Mouse (Mus musculus): ENCODE results near the gene AF366264. TPM values are rescaled to one million over a fixed set of nuclear protein-coding genes. Genes with fewer than 3 reads are reported as not detected.
"Not testable (repeated sequence)": the region's sequence is repeated elsewhere in the genome, so short reads cannot be mapped to it uniquely, and the experiment has no call there.

The AF366264 gene
- not detected in 2 replicates for polyA plus RNA-seq (2014; fragmentation: Nextera tagmentation; extraction: Ambion mirVana)

DNA sequence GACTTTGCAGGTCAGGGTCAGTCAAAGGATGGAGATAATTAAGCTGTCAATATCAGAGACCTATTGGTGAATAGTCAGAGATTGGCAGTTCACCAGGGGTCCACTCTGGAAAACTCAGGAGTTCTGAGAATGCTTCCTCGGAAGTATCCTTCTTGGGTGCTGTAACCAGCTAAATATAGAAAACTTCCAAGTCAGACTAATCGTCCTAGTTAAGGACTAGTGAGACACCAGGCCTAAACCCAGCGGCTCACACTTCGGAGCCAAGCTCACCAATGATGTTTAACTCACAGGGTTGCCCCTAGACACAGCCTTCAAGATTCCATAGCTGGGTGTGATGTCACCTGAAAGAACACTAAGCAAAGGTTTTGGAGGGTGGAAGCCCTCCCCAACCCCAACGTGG, at the start of gene AF366264:
AF366264 (minus strand) TSS at position 101 of the 400 bp plus-strand sequence.
- not testable (repeated sequence) for H3K9ac ChIP-seq (ENCODE audit: low read length); H3K27me3 ChIP-seq (ENCODE audit: control insufficient read depth, insufficient read depth, low read length); H3K4me1 ChIP-seq (ENCODE audit: control insufficient read depth, insufficient read depth, low read length); H3K9me3 ChIP-seq (ENCODE audit: control insufficient read depth, low read length); H3K27ac ChIP-seq (replicated peaks; ENCODE audit: low read depth, low read length); H3K4me3 ChIP-seq (ENCODE audit: low read depth, low read length); DNase-seq (ENCODE audit: low spot score); H3K36me3 ChIP-seq (ENCODE audit: control insufficient read depth, insufficient read depth, low read length); H3K4me2 ChIP-seq (ENCODE audit: low read depth, severe bottlenecking); ATAC-seq (ENCODE audit: insufficient number of reproducible peaks, low FRiP score, low TSS enrichment, low read depth)
- 86% methylated on average over 5 of the region's 5 CpGs for WGBS

DNA sequence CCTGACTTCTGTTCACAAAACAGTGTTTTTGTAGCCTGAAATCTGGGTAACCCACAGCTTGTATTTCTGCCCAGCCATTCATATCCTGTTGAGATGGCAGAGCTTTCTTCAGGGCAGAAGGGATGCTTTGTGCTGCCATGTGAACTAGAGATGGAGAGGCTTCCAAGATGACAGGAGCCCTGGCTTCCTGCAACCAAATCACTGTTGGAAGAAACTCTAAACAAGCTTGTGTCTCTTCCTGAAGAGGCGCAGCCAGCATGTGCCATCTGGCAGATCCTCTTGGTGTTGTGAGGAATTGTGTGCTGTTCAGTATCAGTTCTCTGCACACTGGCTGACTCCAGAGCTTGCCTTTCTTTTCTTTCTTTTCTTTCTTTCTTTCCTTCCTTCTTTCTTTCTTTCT, 5.1 kb upstream of the AF366264 start:
- not testable (repeated sequence) for DNase-seq (ENCODE audit: low spot score); H3K4me3 ChIP-seq (ENCODE audit: low read depth, low read length); H3K9ac ChIP-seq (ENCODE audit: low read length); H3K9me3 ChIP-seq (ENCODE audit: control insufficient read depth, low read length); H3K36me3 ChIP-seq (ENCODE audit: control insufficient read depth, insufficient read depth, low read length); H3K4me1 ChIP-seq (ENCODE audit: control insufficient read depth, insufficient read depth, low read length); H3K4me2 ChIP-seq (ENCODE audit: low read depth, severe bottlenecking); H3K27ac ChIP-seq (replicated peaks; ENCODE audit: low read depth, low read length); H3K27me3 ChIP-seq (ENCODE audit: control insufficient read depth, insufficient read depth, low read length); ATAC-seq (ENCODE audit: insufficient number of reproducible peaks, low FRiP score, low TSS enrichment, low read depth)
- 89% methylated on average over 1 of the region's 1 CpGs for WGBS

DNA sequence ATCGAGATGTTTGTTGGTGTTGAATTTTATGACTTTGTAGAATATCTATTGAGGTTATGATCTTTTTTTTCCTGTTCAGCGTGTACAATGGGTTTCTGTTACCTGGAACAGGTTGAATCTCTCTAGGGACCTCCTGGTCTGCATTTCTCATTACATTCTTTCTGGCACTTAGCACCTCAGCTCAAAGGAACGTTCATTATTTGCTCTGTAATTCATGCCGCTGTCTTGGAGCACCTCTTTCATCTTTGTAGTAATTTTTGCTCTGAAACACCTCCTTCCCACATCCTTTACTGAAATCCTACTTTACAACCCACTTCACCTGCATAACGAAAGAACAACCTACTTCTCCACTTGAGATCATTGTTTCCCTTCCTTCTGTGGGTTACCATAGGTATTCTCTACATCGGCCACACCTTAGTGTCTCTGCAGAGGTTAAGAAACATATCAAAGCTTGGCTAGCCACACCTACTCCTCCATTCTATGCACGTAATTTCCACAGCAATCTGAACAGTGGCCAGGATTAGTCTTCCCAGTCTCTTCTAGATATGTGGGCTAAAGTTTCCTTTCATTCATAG, 9.5 kb downstream of the AF366264 start:
- no peak for DNase-seq (ENCODE audit: low spot score)
- no peak overlapping the region for H3K9ac ChIP-seq (ENCODE audit: low read length)
- ATAC-seq (ENCODE audit: insufficient number of reproducible peaks, low FRiP score, low TSS enrichment, low read depth) = no peak
- H3K36me3 ChIP-seq (ENCODE audit: control insufficient read depth, insufficient read depth, low read length) = no peaks in the 10 kb centered on the region
- no peak overlapping the region for H3K4me3 ChIP-seq (ENCODE audit: low read depth, low read length)
- H3K27ac ChIP-seq (replicated peaks; ENCODE audit: low read depth, low read length) = no peak overlapping the region
- H3K27me3 ChIP-seq (ENCODE audit: control insufficient read depth, insufficient read depth, low read length) = no peaks in the 10 kb centered on the region
- H3K4me2 ChIP-seq (ENCODE audit: low read depth, severe bottlenecking) = no peak overlapping the region
- WGBS = 76% methylated on average over 7 of the region's 7 CpGs
- H3K9me3 ChIP-seq (ENCODE audit: control insufficient read depth, low read length) = no peaks in the 10 kb centered on the region
- H3K4me1 ChIP-seq (ENCODE audit: control insufficient read depth, insufficient read depth, low read length) = no peaks in the 10 kb centered on the region

DNA sequence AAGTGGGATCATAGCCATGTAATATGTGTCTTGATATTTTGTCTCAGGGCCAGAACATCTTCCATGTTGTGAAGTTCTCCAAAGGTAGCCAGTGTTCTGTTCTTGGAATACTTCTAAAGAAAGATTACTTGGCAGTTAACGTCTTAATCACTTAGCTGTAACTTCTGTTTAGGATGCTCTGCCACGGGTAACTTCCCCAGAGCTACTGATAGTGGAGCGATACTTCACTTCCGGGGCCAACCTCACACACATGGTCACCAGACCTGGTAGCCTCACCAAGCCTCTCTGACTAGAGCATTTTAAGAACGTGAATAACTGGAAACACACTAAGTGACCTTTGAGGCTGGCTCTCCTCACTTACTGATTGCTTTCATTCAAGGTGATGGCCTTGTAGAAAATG, 38.6 kb downstream of the AF366264 start:
- H3K4me3 ChIP-seq (ENCODE audit: low read depth, low read length) = no peak overlapping the region
- no peaks in the 10 kb centered on the region for H3K4me1 ChIP-seq (ENCODE audit: control insufficient read depth, insufficient read depth, low read length)
- no peak overlapping the region for H3K27ac ChIP-seq (replicated peaks; ENCODE audit: low read depth, low read length)
- no peak overlapping the region for H3K9ac ChIP-seq (ENCODE audit: low read length)
- no peaks in the 10 kb centered on the region for H3K9me3 ChIP-seq (ENCODE audit: control insufficient read depth, low read length)
- 90% methylated on average over 5 of the region's 5 CpGs for WGBS
- peaks cover 21% of the 10 kb centered on the region; the same call in 1 of the 2 replicates for H3K36me3 ChIP-seq (ENCODE audit: control insufficient read depth, insufficient read depth, low read length)
- H3K27me3 ChIP-seq (ENCODE audit: control insufficient read depth, insufficient read depth, low read length) = no peaks in the 10 kb centered on the region
- ATAC-seq (ENCODE audit: insufficient number of reproducible peaks, low FRiP score, low TSS enrichment, low read depth) (no peak), DNase-seq (ENCODE audit: low spot score) (no peak)
- H3K4me2 ChIP-seq (ENCODE audit: low read depth, severe bottlenecking) = no peak overlapping the region

DNA sequence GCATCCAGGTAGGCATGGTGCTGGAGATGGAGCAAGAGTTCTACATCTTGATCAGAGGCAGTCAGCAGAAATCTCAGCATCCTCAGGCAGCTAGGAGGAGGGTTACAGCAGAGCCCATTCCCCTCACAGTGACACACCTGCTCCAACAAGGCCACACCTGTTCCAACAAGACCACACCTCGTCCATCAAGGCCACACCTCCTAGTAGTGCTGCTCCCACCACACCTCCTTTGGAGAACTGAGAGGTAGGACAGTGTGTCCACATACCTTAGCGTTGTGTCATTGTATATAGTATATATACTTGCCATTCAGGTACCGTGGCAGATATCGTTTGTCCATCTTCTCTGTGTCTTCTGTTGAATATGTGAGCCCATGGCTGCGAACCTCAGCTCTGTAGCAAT, 40.5 kb downstream of the AF366264 start:
- DNase-seq (ENCODE audit: low spot score) (no peak), ATAC-seq (ENCODE audit: insufficient number of reproducible peaks, low FRiP score, low TSS enrichment, low read depth) (no peak)
- WGBS = 90% methylated on average over 5 of the region's 5 CpGs
- no peak overlapping the region for H3K9ac ChIP-seq (ENCODE audit: low read length)
- H3K36me3 ChIP-seq (ENCODE audit: control insufficient read depth, insufficient read depth, low read length) = peaks cover 21% of the 10 kb centered on the region; the same call in 1 of the 2 replicates
- H3K27me3 ChIP-seq (ENCODE audit: control insufficient read depth, insufficient read depth, low read length) = no peaks in the 10 kb centered on the region
- H3K9me3 ChIP-seq (ENCODE audit: control insufficient read depth, low read length) = no peaks in the 10 kb centered on the region
- no peak overlapping the region for H3K4me3 ChIP-seq (ENCODE audit: low read depth, low read length)
- H3K4me2 ChIP-seq (ENCODE audit: low read depth, severe bottlenecking) = no peak overlapping the region
- H3K27ac ChIP-seq (replicated peaks; ENCODE audit: low read depth, low read length) = no peak overlapping the region
- no peaks in the 10 kb centered on the region for H3K4me1 ChIP-seq (ENCODE audit: control insufficient read depth, insufficient read depth, low read length)

DNA sequence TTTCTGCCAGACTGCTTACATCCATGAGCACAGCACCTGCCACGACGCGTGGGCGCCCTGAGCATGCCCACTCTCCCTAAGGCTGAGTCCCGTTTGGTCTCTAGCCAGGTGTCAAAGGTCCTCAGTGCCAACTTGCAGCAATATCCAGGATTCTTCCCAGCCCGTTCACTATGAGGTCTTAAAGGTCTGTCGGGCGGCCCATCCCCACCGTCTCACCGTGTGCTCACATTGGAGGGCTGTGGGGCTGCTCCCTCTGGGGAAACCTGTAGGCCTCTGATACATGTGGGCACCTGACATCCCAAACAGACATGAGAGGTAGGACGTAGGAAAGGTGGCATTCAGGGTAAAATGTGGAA, 44.5 kb downstream of the AF366264 start:
- no peak overlapping the region for H3K27ac ChIP-seq (replicated peaks; ENCODE audit: low read depth, low read length)
- no peak overlapping the region for H3K4me2 ChIP-seq (ENCODE audit: low read depth, severe bottlenecking)
- no peak overlapping the region for H3K9ac ChIP-seq (ENCODE audit: low read length)
- peaks cover 22% of the 10 kb centered on the region; the same call in 1 of the 2 replicates for H3K36me3 ChIP-seq (ENCODE audit: control insufficient read depth, insufficient read depth, low read length)
- ATAC-seq (ENCODE audit: insufficient number of reproducible peaks, low FRiP score, low TSS enrichment, low read depth) (no peak), DNase-seq (ENCODE audit: low spot score) (no peak)
- no peaks in the 10 kb centered on the region for H3K27me3 ChIP-seq (ENCODE audit: control insufficient read depth, insufficient read depth, low read length)
- no peak overlapping the region for H3K4me3 ChIP-seq (ENCODE audit: low read depth, low read length)
- no peaks in the 10 kb centered on the region for H3K4me1 ChIP-seq (ENCODE audit: control insufficient read depth, insufficient read depth, low read length)
- H3K9me3 ChIP-seq (ENCODE audit: control insufficient read depth, low read length) = no peaks in the 10 kb centered on the region
- WGBS = 87% methylated on average over 11 of the region's 11 CpGs

DNA sequence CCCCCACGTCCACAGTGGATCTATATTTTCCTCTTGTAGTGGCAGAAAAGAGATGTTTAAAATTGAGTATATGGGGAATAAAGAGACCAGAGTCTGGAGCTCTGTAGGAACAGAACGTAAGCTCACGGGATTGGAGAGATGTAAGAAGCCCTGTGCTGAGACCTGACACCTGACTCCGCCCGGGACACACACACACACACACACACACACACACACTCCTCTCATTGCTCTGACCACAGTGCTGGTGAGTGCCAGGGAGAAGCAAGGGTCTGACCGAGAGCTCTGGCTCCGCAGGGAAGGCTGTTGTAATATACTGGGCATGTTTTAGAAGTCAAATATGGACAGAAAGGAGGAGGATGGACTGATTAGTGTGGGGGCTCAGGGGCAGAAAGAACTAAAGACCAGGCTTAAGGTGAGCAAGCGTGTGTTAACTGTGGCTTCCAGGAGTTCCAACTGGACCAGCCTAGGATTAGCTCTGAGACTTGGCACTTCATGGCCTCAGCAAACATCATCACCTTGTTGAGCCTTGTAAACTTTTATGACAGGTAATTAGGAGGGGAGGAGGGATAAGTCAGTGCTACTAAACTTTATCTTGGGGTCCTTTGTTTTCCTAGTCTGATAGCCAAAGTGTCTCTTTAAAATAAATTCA, 45.0 kb downstream of the AF366264 start:
- peaks cover 20% of the 10 kb centered on the region; the same call in 1 of the 2 replicates for H3K36me3 ChIP-seq (ENCODE audit: control insufficient read depth, insufficient read depth, low read length)
- ATAC-seq (ENCODE audit: insufficient number of reproducible peaks, low FRiP score, low TSS enrichment, low read depth) (no peak), DNase-seq (ENCODE audit: low spot score) (no peak)
- WGBS = 88% methylated on average over 8 of the region's 8 CpGs
- no peaks in the 10 kb centered on the region for H3K9me3 ChIP-seq (ENCODE audit: control insufficient read depth, low read length)
- H3K4me2 ChIP-seq (ENCODE audit: low read depth, severe bottlenecking) = no peak overlapping the region
- no peaks in the 10 kb centered on the region for H3K27me3 ChIP-seq (ENCODE audit: control insufficient read depth, insufficient read depth, low read length)
- H3K4me3 ChIP-seq (ENCODE audit: low read depth, low read length) = no peak overlapping the region
- H3K9ac ChIP-seq (ENCODE audit: low read length) = no peak overlapping the region
- no peaks in the 10 kb centered on the region for H3K4me1 ChIP-seq (ENCODE audit: control insufficient read depth, insufficient read depth, low read length)
- no peak overlapping the region for H3K27ac ChIP-seq (replicated peaks; ENCODE audit: low read depth, low read length)

DNA sequence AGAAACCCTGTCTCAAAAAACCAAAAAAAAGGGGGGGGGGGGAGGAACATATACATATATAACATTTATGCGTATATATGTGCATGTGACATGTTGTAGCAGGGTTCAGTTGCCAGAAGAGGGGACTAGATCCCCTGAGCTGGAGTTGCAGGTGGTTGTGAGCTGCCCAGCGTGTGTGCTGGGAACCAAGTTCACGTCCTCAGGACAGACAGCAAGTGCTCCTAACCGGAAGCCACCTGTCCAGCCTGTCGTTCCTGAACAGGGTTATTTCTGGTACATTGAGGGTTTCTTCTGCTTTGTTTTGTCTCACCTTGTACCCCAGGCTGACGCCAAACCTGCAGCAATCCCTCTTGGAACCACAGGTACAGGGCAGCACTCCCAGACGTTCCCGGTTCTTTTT, 48.6 kb downstream of the AF366264 start:
- DNase-seq (ENCODE audit: low spot score) (no peak), ATAC-seq (ENCODE audit: insufficient number of reproducible peaks, low FRiP score, low TSS enrichment, low read depth) (no peak)
- WGBS = 91% methylated on average over 8 of the region's 8 CpGs
- Histone ChIP-seq H3K36me3 (ENCODE audit: control insufficient read depth, insufficient read depth, low read length) (peaks cover 4% of the 10 kb centered on the region; the same call in 1 of the 2 replicates), H3K9ac (ENCODE audit: low read length) (no peak overlapping the region), H3K27ac (replicated peaks; ENCODE audit: low read depth, low read length) (no peak overlapping the region), H3K4me2 (ENCODE audit: low read depth, severe bottlenecking) (no peak overlapping the region), H3K9me3 (ENCODE audit: control insufficient read depth, low read length) (no peaks in the 10 kb centered on the region), H3K4me3 (ENCODE audit: low read depth, low read length) (no peak overlapping the region), H3K27me3 (ENCODE audit: control insufficient read depth, insufficient read depth, low read length) (no peaks in the 10 kb centered on the region), H3K4me1 (ENCODE audit: control insufficient read depth, insufficient read depth, low read length) (no peaks in the 10 kb centered on the region)
